In genomic region chr14:10079062-10079461, GRCm38 (mm10) we compare ENCODE assay signal across 18 mouse cellular contexts.
"Had no signal": no experiment of that assay in that cellular context is flagged by ENCODE, and none has a peak within 500 bp of the region (broad histone marks: within the 10 kb centered on the region; RNA-seq: fewer than 3 reads in every experiment).

No protein-coding gene starts in this region.

- H3K9ac ChIP-seq: lung, embryonic 14.5 days; midbrain, embryonic 12.5 days; neural tube, embryonic 13.5 days; neural tube, embryonic 15.5 days had no signal

- H3K4me2 ChIP-seq: lung, embryonic 14.5 days; midbrain, embryonic 12.5 days; neural tube, embryonic 13.5 days; neural tube, embryonic 15.5 days had no signal

- H3K27ac ChIP-seq: midbrain, embryonic 10.5 days; midbrain, embryonic 12.5 days; neural tube, embryonic 13.5 days; neural tube, embryonic 15.5 days had no signal

- H3K4me1 ChIP-seq: midbrain, embryonic 10.5 days; midbrain, embryonic 12.5 days; neural tube, embryonic 13.5 days; neural tube, embryonic 15.5 days had no signal

- H3K9me3 ChIP-seq: midbrain, embryonic 10.5 days; midbrain, embryonic 12.5 days; neural tube, embryonic 13.5 days; neural tube, embryonic 15.5 days had no signal

- H3K4me3 ChIP-seq: midbrain, embryonic 10.5 days; midbrain, embryonic 12.5 days; myocyte; neural tube, embryonic 13.5 days; neural tube, embryonic 15.5 days had no signal

- DNase-seq: lung, embryonic 14.5 days; lung, postnatal 10 days; lung, postnatal 4 days; midbrain, embryonic 14.5 days; retina, postnatal 1 day; right cerebral cortex, adult 18-20 months; right cerebral cortex, postnatal 25 days; right cerebral cortex, postnatal 4 days; spleen, adult 18-20 months; thymus, adult 18-20 months; thymus, postnatal 14 days; thymus, postnatal 36 days had no signal

- H3K36me3 ChIP-seq: midbrain, embryonic 10.5 days; midbrain, embryonic 12.5 days; neural tube, embryonic 13.5 days; neural tube, embryonic 15.5 days had no signal

- ATAC-seq: midbrain, embryonic 16.5 days had no signal

- H3K27me3 ChIP-seq: midbrain, embryonic 12.5 days; neural tube, embryonic 13.5 days; neural tube, embryonic 15.5 days had no signal
